ENCODE assay signal across 9 mouse cellular contexts in the genomic region with DNA sequence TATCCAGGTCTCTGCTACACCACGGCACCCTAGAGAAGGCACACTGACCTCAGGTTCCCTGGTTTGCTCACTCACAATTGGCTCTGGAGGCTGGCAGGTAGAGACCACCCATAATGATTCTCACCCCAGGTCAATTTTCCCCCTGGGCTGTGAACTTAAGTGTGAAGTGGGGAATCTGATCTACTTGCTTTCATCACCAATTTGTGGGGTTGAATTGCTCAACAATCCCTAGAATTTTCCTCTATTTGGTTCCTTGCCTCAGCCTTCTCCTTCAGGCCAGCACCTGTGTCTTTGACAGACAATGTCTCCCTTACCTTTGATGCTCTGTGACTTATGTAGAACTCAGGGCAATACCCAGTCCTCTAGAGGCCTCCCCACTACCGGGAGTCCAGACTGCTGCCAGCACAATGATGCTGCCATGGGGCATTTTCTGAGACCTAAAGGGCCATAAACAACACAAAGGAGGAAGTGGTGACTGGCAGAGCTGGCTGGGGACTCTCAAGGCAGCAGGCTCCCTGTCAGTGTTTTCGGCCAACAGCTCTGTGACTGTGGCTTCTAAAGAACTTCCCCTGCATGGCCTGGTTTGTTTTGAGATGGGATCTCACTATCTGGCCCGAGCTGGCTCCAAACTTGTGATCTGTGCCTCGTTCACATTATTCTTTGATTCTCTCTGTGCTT.
DNase-seq lines count a peak whose midpoint lies in the region; ATAC-seq and TF ChIP-seq lines count a peak whose summit lies in the region.
"Had no signal": no experiment of that assay in that cellular context is flagged by ENCODE, and none has a peak within 500 bp of the region (broad histone marks: within the 10 kb centered on the region; RNA-seq: fewer than 3 reads in every experiment).

No protein-coding gene starts in this region.

- H3K4me1 ChIP-seq in heart, adult 2 months (ENCODE audit: control insufficient read depth, insufficient read depth, low read length): 0 out of 2 replicates have a peak, but pooled peaks cover 1% of the 10 kb centered on the region
- H3K4me1 ChIP-seq in forebrain, embryonic 14.5 days (ENCODE audit: control insufficient read depth, insufficient read depth, low read length): no peaks in the 10 kb centered on the region

- WGBS in heart, adult 2 months: 70% methylated on average over 5 of the region's 5 CpGs
- 82% methylated on average over 5 of the region's 5 CpGs for WGBS in forebrain, embryonic 14.5 days

- TF ChIP-seq POLR2A in heart, adult 2 months (IDR thresholded peaks at IDR 0.05; ENCODE audit: insufficient read depth, low read depth, low read length): no peak

- no peak overlapping the region for H3K4me2 ChIP-seq in forebrain, embryonic 14.5 days (ENCODE audit: low read length)
- H3K4me2 ChIP-seq: neural tube, embryonic 13.5 days had no signal

- H3K36me3 ChIP-seq in heart, adult 2 months (ENCODE audit: control insufficient read depth, insufficient read depth, low read length): no peaks in the 10 kb centered on the region
- no peaks in the 10 kb centered on the region for H3K36me3 ChIP-seq in forebrain, embryonic 14.5 days (ENCODE audit: control insufficient read depth, insufficient read depth, low read length)
- H3K36me3 ChIP-seq: neural tube, embryonic 13.5 days had no signal

- H3K27me3 ChIP-seq in heart, adult 2 months (ENCODE audit: control insufficient read depth, insufficient read depth, low read length): no peaks in the 10 kb centered on the region
- H3K27me3 ChIP-seq in forebrain, embryonic 14.5 days (replicated peaks; ENCODE audit: control insufficient read depth, insufficient read depth, low read length): no peaks in the 10 kb centered on the region
- H3K27me3 ChIP-seq: neural tube, embryonic 13.5 days had no signal

- no peaks in the 10 kb centered on the region for H3K79me2 ChIP-seq in heart, adult 2 months (replicated peaks; ENCODE audit: control insufficient read depth, insufficient read depth, low read length)

- no peak overlapping the region for H3K9ac ChIP-seq in heart, adult 2 months (ENCODE audit: low read depth, low read length)
- H3K9ac ChIP-seq in forebrain, embryonic 14.5 days (ENCODE audit: low read length): no peak overlapping the region
- H3K9ac ChIP-seq: neural tube, embryonic 13.5 days had no signal

- no peak for TF ChIP-seq EP300 in heart, adult 2 months (IDR thresholded peaks at IDR 0.05; ENCODE audit: insufficient read depth, low read depth, low read length)

- peak; percentile 28 to 60 for DNase-seq in heart, adult 2 months
- DNase-seq in heart, postnatal 4 days: no peak
- peak; percentile 9 for DNase-seq in heart, postnatal 25 days (ENCODE audit: low spot score)
- DNase-seq in naive thymus-derived CD4-positive, alpha-beta T cell, adult 2 months (ENCODE audit: low read depth): peak; percentile 40
- no peak for DNase-seq in forebrain, embryonic 14.5 days (ENCODE audit: low spot score)
- DNase-seq in cerebellum, adult 18-20 months: no peak
- no peak for DNase-seq in cerebellum, postnatal 25 days

- no peak for TF ChIP-seq CTCF in heart, adult 2 months (IDR thresholded peaks at IDR 0.05)

- no peak overlapping the region for H3K4me3 ChIP-seq in heart, adult 2 months
- no peak overlapping the region for H3K4me3 ChIP-seq in forebrain, embryonic 14.5 days (ENCODE audit: low read depth, low read length)
- H3K4me3 ChIP-seq: neural tube, embryonic 13.5 days had no signal

- no peak overlapping the region; the same call in 1 of the 2 replicates for H3K27ac ChIP-seq in heart, adult 2 months
- no peak overlapping the region for H3K27ac ChIP-seq in forebrain, embryonic 14.5 days (ENCODE audit: low read depth, low read length)
- H3K27ac ChIP-seq: neural tube, embryonic 13.5 days had no signal

- no peaks in the 10 kb centered on the region for H3K9me3 ChIP-seq in forebrain, embryonic 14.5 days (replicated peaks; ENCODE audit: control insufficient read depth, low read length)
- H3K9me3 ChIP-seq: neural tube, embryonic 13.5 days had no signal

- intact Hi-C loops in heart, adult 2 months (cut with DNase I): no loop called here
- intact Hi-C loops in heart, postnatal 25 days (cut with DNase I): no loop called here

- ATAC-seq in CD4-positive, CD25-positive, alpha-beta regulatory T cell, adult 4 months: peak; percentile 61
- ATAC-seq in forebrain, embryonic 14.5 days: no peak

Comparison
In these comparisons a context has a peak if more than half of its experiments do, and no peak if none do; other contexts are left out.
1. DNase-seq: peak in heart, adult 2 months (2 of 2), heart, postnatal 25 days (single experiment) and naive thymus-derived CD4-positive, alpha-beta T cell, adult 2 months (single experiment); none in heart, postnatal 4 days (single experiment), forebrain, embryonic 14.5 days (single experiment), cerebellum, adult 18-20 months (0 of 2) and cerebellum, postnatal 25 days (0 of 2).